Mouse (Mus musculus): ENCODE data around the gene Obsl1. TPM values are rescaled to one million over a fixed set of nuclear protein-coding genes. Genes with fewer than 3 reads are reported as not detected.

Gene Obsl1
- polyA plus RNA-seq, 1 experiment from 2014 or later = 33.2 TPM

GRCm38 (mm10) chr1:75446656-75447055, 59.6 kb downstream of the Obsl1 start:
- no peak for DNase-seq (ENCODE audit: low spot score, missing footprints)
- peak overlapping the region; percentile 40 for H3K4me2 ChIP-seq
- peak overlapping the region; percentile 51 for H3K9ac ChIP-seq (ENCODE audit: low read length)
- no peaks in the 10 kb centered on the region for H3K36me3 ChIP-seq (ENCODE audit: control insufficient read depth, insufficient read depth, low read length)
- no peaks in the 10 kb centered on the region for H3K9me3 ChIP-seq (ENCODE audit: control insufficient read depth, low read length)
- peaks cover 89% of the 10 kb centered on the region for H3K4me1 ChIP-seq (ENCODE audit: control insufficient read depth, insufficient read depth, low read length)
- 2% methylated on average over 20 of the region's 20 CpGs for WGBS
- H3K27ac ChIP-seq (ENCODE audit: low read depth, low read length) = peak overlapping the region; percentile 91
- peaks cover 22% of the 10 kb centered on the region for H3K27me3 ChIP-seq (ENCODE audit: control insufficient read depth, insufficient read depth, low read length)
- no peak overlapping the region; the same call in 1 of the 2 replicates for H3K4me3 ChIP-seq (ENCODE audit: low read depth, low read length)
- peak; percentile 28 for ATAC-seq (ENCODE audit: low FRiP score)

- H3K27ac ChIP-seq (ENCODE audit: low read depth, low read length) = peak overlapping the region; percentile 91
- DNase-seq (ENCODE audit: low spot score, missing footprints) (peak; percentile 98), ATAC-seq (ENCODE audit: low FRiP score) (peak; percentile 43)
- no peaks in the 10 kb centered on the region for H3K9me3 ChIP-seq (ENCODE audit: control insufficient read depth, low read length)
- no peaks in the 10 kb centered on the region for H3K36me3 ChIP-seq (ENCODE audit: control insufficient read depth, insufficient read depth, low read length)
- peak overlapping the region; percentile 41 for H3K9ac ChIP-seq (ENCODE audit: low read length)
- peak overlapping the region; percentile 40 for H3K4me2 ChIP-seq
- WGBS = under 1% methylated on average over 22 of the region's 22 CpGs
- H3K4me3 ChIP-seq (ENCODE audit: low read depth, low read length) = peak overlapping the region; percentile 20
- peaks cover 86% of the 10 kb centered on the region for H3K4me1 ChIP-seq (ENCODE audit: control insufficient read depth, insufficient read depth, low read length)
- H3K27me3 ChIP-seq (ENCODE audit: control insufficient read depth, insufficient read depth, low read length) = peaks cover 16% of the 10 kb centered on the region
Observed at GRCm38 (mm10) chr1:75445751-75446611, 60.3 kb downstream of the Obsl1 start.

GRCm38 (mm10) chr1:75445141-75445701, 61.0 kb downstream of the Obsl1 start:
- 18% methylated on average over 8 of the region's 9 CpGs for WGBS
- H3K27me3 ChIP-seq (ENCODE audit: control insufficient read depth, insufficient read depth, low read length) = peaks cover 10% of the 10 kb centered on the region
- H3K36me3 ChIP-seq (ENCODE audit: control insufficient read depth, insufficient read depth, low read length) = no peaks in the 10 kb centered on the region
- peaks cover 78% of the 10 kb centered on the region for H3K4me1 ChIP-seq (ENCODE audit: control insufficient read depth, insufficient read depth, low read length)
- H3K9ac ChIP-seq (ENCODE audit: low read length) = peak overlapping the region; percentile 41
- 0 out of 2 replicates have a peak, but pooled peaks have one; percentile 0 for ATAC-seq (ENCODE audit: low FRiP score)
- peak overlapping the region; percentile 91 for H3K27ac ChIP-seq (ENCODE audit: low read depth, low read length)
- peak overlapping the region; percentile 40 for H3K4me2 ChIP-seq
- H3K9me3 ChIP-seq (ENCODE audit: control insufficient read depth, low read length) = no peaks in the 10 kb centered on the region
- H3K4me3 ChIP-seq (ENCODE audit: low read depth, low read length) = peak overlapping the region; percentile 20
- no peak for DNase-seq (ENCODE audit: low spot score, missing footprints)

GRCm38 (mm10) chr1:75444208-75444607, 62.0 kb downstream of the Obsl1 start:
- no peaks in the 10 kb centered on the region; the same call in 1 of the 2 replicates for H3K27me3 ChIP-seq (ENCODE audit: control insufficient read depth, insufficient read depth, low read length)
- no peak overlapping the region for H3K4me3 ChIP-seq (ENCODE audit: low read depth, low read length)
- H3K4me1 ChIP-seq (ENCODE audit: control insufficient read depth, insufficient read depth, low read length) = peaks cover 68% of the 10 kb centered on the region
- DNase-seq (ENCODE audit: low spot score, missing footprints) = peak; percentile 92
- ATAC-seq (ENCODE audit: low FRiP score) = peak; percentile 17
- no peaks in the 10 kb centered on the region for H3K36me3 ChIP-seq (ENCODE audit: control insufficient read depth, insufficient read depth, low read length)
- H3K27ac ChIP-seq (ENCODE audit: low read depth, low read length) = peak overlapping the region; percentile 91
- WGBS = 22% methylated on average over 3 of the region's 3 CpGs
- peak overlapping the region; percentile 53 for H3K9ac ChIP-seq (ENCODE audit: low read length)
- peak overlapping the region; percentile 40 for H3K4me2 ChIP-seq
- H3K9me3 ChIP-seq (ENCODE audit: control insufficient read depth, low read length) = no peaks in the 10 kb centered on the region

- WGBS = 16% methylated on average over 13 of the region's 13 CpGs
- Histone ChIP-seq H3K9ac (ENCODE audit: low read length) (peak overlapping the region; percentile 53), H3K36me3 (ENCODE audit: control insufficient read depth, insufficient read depth, low read length) (no peaks in the 10 kb centered on the region), H3K4me1 (ENCODE audit: control insufficient read depth, insufficient read depth, low read length) (peaks cover 63% of the 10 kb centered on the region), H3K9me3 (ENCODE audit: control insufficient read depth, low read length) (no peaks in the 10 kb centered on the region), H3K4me3 (ENCODE audit: low read depth, low read length) (0 out of 2 replicates have a peak overlapping the region, but pooled peaks have one; percentile 7), H3K27ac (ENCODE audit: low read depth, low read length) (peak overlapping the region; percentile 91), H3K4me2 (peak overlapping the region; percentile 40), H3K27me3 (ENCODE audit: control insufficient read depth, insufficient read depth, low read length) (no peaks in the 10 kb centered on the region)
- ATAC-seq (ENCODE audit: low FRiP score) (no peak), DNase-seq (ENCODE audit: low spot score, missing footprints) (no peak)
Observed at GRCm38 (mm10) chr1:75443247-75444024, 62.8 kb downstream of the Obsl1 start.

- Histone ChIP-seq H3K4me1 (ENCODE audit: control insufficient read depth, insufficient read depth, low read length) (peaks cover 57% of the 10 kb centered on the region), H3K36me3 (ENCODE audit: control insufficient read depth, insufficient read depth, low read length) (no peaks in the 10 kb centered on the region), H3K4me2 (no peak overlapping the region; the same call in 1 of the 2 replicates), H3K27me3 (ENCODE audit: control insufficient read depth, insufficient read depth, low read length) (no peaks in the 10 kb centered on the region), H3K27ac (ENCODE audit: low read depth, low read length) (peak overlapping the region; percentile 91), H3K9ac (ENCODE audit: low read length) (peak overlapping the region; percentile 16), H3K4me3 (ENCODE audit: low read depth, low read length) (no peak overlapping the region), H3K9me3 (ENCODE audit: control insufficient read depth, low read length) (no peaks in the 10 kb centered on the region)
- ATAC-seq (ENCODE audit: low FRiP score) = no peak
- DNase-seq (ENCODE audit: low spot score, missing footprints) = no peak
- WGBS = 30% methylated on average over 7 of the region's 8 CpGs
Observed at GRCm38 (mm10) chr1:75442811-75443210, 63.4 kb downstream of the Obsl1 start.

GRCm38 (mm10) chr1:75442171-75442570, 64.1 kb downstream of the Obsl1 start:
- WGBS = 80% methylated on average over 9 of the region's 9 CpGs
- H3K9me3 ChIP-seq (ENCODE audit: control insufficient read depth, low read length) = no peaks in the 10 kb centered on the region
- DNase-seq (ENCODE audit: low spot score, missing footprints) (no peak), ATAC-seq (ENCODE audit: low FRiP score) (no peak)
- peak overlapping the region; percentile 91 for H3K27ac ChIP-seq (ENCODE audit: low read depth, low read length)
- H3K4me2 ChIP-seq = no peak overlapping the region
- no peak overlapping the region for H3K9ac ChIP-seq (ENCODE audit: low read length)
- H3K4me1 ChIP-seq (ENCODE audit: control insufficient read depth, insufficient read depth, low read length) = peaks cover 51% of the 10 kb centered on the region
- no peak overlapping the region for H3K4me3 ChIP-seq (ENCODE audit: low read depth, low read length)
- no peaks in the 10 kb centered on the region for H3K36me3 ChIP-seq (ENCODE audit: control insufficient read depth, insufficient read depth, low read length)
- H3K27me3 ChIP-seq (ENCODE audit: control insufficient read depth, insufficient read depth, low read length) = no peaks in the 10 kb centered on the region

- H3K27ac ChIP-seq (ENCODE audit: low read depth, low read length) = no peak overlapping the region
- DNase-seq (ENCODE audit: low spot score, missing footprints) (no peak), ATAC-seq (ENCODE audit: low FRiP score) (no peak)
- H3K4me3 ChIP-seq (ENCODE audit: low read depth, low read length) = no peak overlapping the region
- no peaks in the 10 kb centered on the region for H3K36me3 ChIP-seq (ENCODE audit: control insufficient read depth, insufficient read depth, low read length)
- H3K9ac ChIP-seq (ENCODE audit: low read length) = no peak overlapping the region
- WGBS = 83% methylated on average over 15 of the region's 15 CpGs
- no peak overlapping the region for H3K4me2 ChIP-seq
- no peaks in the 10 kb centered on the region for H3K27me3 ChIP-seq (ENCODE audit: control insufficient read depth, insufficient read depth, low read length)
- H3K4me1 ChIP-seq (ENCODE audit: control insufficient read depth, insufficient read depth, low read length) = peaks cover 46% of the 10 kb centered on the region
- no peaks in the 10 kb centered on the region for H3K9me3 ChIP-seq (ENCODE audit: control insufficient read depth, low read length)
Observed at GRCm38 (mm10) chr1:75441471-75441996, 64.7 kb downstream of the Obsl1 start.

Data from midbrain, embryonic 11.5 days (tissue).